Mouse (Mus musculus) myocyte (in vitro differentiated cells): Measurements from ENCODE around the gene Zfp296. TPM values are rescaled to one million over a fixed set of nuclear protein-coding genes. Genes with fewer than 3 reads are reported as not detected.

Experiments used
- H3K27me3 ChIP-seq: one replicate; pipeline ENCODE4 v1.6.1; 2011; ENCODE audit not compliant: control insufficient read depth, insufficient read depth, insufficient read length
- H3K36me3 ChIP-seq: one replicate; pipeline ENCODE4 v1.6.1; 2011; ENCODE audit not compliant: control insufficient read depth, insufficient read depth
- H3K4me2 ChIP-seq: one replicate; pipeline ENCODE4 v1.6.1; 2011; ENCODE audit warnings: low read depth, control low read depth
- H3K4me3 ChIP-seq: one replicate; pipeline ENCODE4 v1.5.1; 2011; ENCODE audit warnings: mild to moderate bottlenecking, control low read depth, moderate library complexity
- H3K79me2 ChIP-seq: one replicate; pipeline ENCODE4 v1.6.1; 2011; ENCODE audit not compliant: control insufficient read depth, insufficient read depth
- H3ac ChIP-seq: one replicate; pipeline ENCODE4 v1.6.1; 2011; ENCODE audit not compliant: control insufficient read depth, insufficient read length
- CEBPB ChIP-seq: IDR thresholded peaks from 2 replicates; pipeline ENCODE4 v1.6.1; 2011; ENCODE audit warnings: mild to moderate bottlenecking, moderate library complexity; ENCODE audit not compliant: poor library complexity, insufficient read depth, severe bottlenecking
- E2F4 ChIP-seq: IDR thresholded peaks from one replicate; pipeline ENCODE4 v1.6.1; 2011; ENCODE audit warnings: mild to moderate bottlenecking, control low read depth, moderate library complexity; ENCODE audit not compliant: insufficient read depth
- MAX ChIP-seq: IDR thresholded peaks from one replicate; pipeline ENCODE4 v1.6.1; 2011; ENCODE audit warnings: low read depth, mild to moderate bottlenecking, control low read depth
- MYOD1 ChIP-seq, 3 experiments: IDR thresholded peaks; one replicate each; pipeline ENCODE4 v1.6.1; 2011; ENCODE audit warnings: control low read depth in 2 of 3, low read depth in 2 of 3, mild to moderate bottlenecking in 2 of 3, moderate library complexity in 1 of 3; ENCODE audit not compliant: insufficient read length in 2 of 3, control insufficient read depth in 1 of 3
- MYOG ChIP-seq, 3 experiments: IDR thresholded peaks; one replicate each; pipeline ENCODE4 v1.6.1; 2011; ENCODE audit warnings: control low read depth in 2 of 3, low read depth in 2 of 3, mild to moderate bottlenecking in 2 of 3; ENCODE audit not compliant: insufficient read length in 2 of 3, control insufficient read depth in 1 of 3, insufficient read depth in 1 of 3
- POLR2A ChIP-seq: IDR thresholded peaks from one replicate; pipeline ENCODE4 v1.6.1; 2011; ENCODE audit warnings: low read depth, mild to moderate bottlenecking, control low read depth, moderate library complexity; ENCODE audit not compliant: insufficient read length
- POLR2AphosphoS2 ChIP-seq: IDR thresholded peaks from one replicate; pipeline ENCODE4 v1.6.1; 2011; ENCODE audit warnings: low read depth, control low read depth; ENCODE audit not compliant: insufficient read length
- REST ChIP-seq: IDR thresholded peaks from one replicate; pipeline ENCODE4 v1.6.1; 2011; ENCODE audit warnings: mild to moderate bottlenecking, control low read depth, moderate library complexity; ENCODE audit not compliant: insufficient read depth, insufficient read length
- SRF ChIP-seq: IDR thresholded peaks from one replicate; pipeline ENCODE4 v1.6.1; 2011; ENCODE audit warnings: low read depth; ENCODE audit not compliant: control insufficient read depth, insufficient read length
- TCF12 ChIP-seq: IDR thresholded peaks from one replicate; pipeline ENCODE4 v1.6.1; 2011; ENCODE audit warnings: mild to moderate bottlenecking, control low read depth; ENCODE audit not compliant: poor library complexity, insufficient read depth, severe bottlenecking
- TCF3 ChIP-seq: IDR thresholded peaks from one replicate; pipeline ENCODE4 v1.6.1; 2011; ENCODE audit warnings: low read depth, control low read depth; ENCODE audit not compliant: insufficient read length
- USF1 ChIP-seq: IDR thresholded peaks from one replicate; pipeline ENCODE4 v1.6.1; 2011; ENCODE audit warnings: low read depth, mild to moderate bottlenecking, control low read depth, moderate library complexity
- polyA plus RNA-seq: library from polyadenylated mRNA; unstranded; fragments of >200 nt; fragmentation: generic; extraction: Trizol; gene quantifications from one replicate; pipeline ENCODE4 v1.2.1, GENCODE M21; 2012; ENCODE audit warnings: missing spikeins

Gene Zfp296
- polyA plus RNA-seq, 1 experiment: 1.5 TPM

DNA sequence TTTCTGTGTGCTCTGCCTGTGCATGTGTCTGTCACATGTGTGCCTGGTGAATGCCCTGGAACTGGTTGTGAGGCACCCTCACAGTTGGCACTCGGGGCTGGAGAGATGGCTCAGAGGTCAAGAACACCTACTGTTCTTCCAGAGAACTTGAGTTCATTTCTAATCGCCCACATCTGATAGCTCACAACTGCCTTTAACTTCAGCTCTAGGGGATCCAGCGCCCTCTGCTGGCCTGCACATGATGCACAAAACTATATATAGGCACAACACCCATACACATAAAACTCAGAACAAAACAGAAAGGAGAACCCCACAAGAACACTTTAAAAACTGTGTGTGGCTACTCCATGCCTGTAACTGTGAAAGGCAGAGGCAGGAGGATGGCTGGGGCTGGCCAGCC, 12.1 kb downstream of the Zfp296 start:
- TF ChIP-seq TCF12: no peak
- no peak for TF ChIP-seq POLR2A
- Histone ChIP-seq H3K4me3 (no peak overlapping the region), H3ac (no peak overlapping the region), H3K36me3 (peaks cover 14% of the 10 kb centered on the region), H3K27me3 (no peaks in the 10 kb centered on the region), H3K4me2 (no peak overlapping the region), H3K79me2 (no peaks in the 10 kb centered on the region)

DNA sequence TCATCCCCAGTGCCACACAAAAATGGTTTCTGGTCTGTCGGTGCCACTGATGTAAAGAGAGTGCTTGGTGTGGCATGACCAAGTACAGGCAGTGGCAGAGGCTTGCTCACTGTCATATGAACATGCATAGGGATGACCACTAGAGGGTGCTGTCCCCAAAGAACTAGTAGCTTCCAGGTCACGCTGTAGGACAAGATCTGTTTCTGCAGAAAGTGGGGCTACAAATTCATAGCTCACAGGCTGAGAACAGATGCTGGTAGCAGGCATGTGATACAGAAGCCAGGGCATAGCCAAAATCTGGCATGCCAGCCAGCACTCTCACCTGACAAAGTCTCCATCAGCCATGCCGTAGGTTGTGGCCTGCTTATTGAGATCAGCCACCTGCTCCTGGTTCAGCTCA, 12.8 kb downstream of the Zfp296 start:
- H3K27me3 ChIP-seq: no peaks in the 10 kb centered on the region
- TF ChIP-seq CEBPB: no peak
- no peak for TF ChIP-seq E2F4
- no peak for TF ChIP-seq MAX
- no peak for TF ChIP-seq TCF3
- TF ChIP-seq POLR2A: no peak
- TF ChIP-seq POLR2AphosphoS2: no peak
- TF ChIP-seq MYOG (IDR thresholded peaks at IDR 0.05; ENCODE audit: control insufficient read depth in 1 of 3, insufficient read depth in 1 of 3, insufficient read length in 2 of 3, low read depth in 2 of 3): no peak
- TF ChIP-seq USF1: no peak
- TF ChIP-seq REST: no peak
- TF ChIP-seq TCF12: no peak
- TF ChIP-seq SRF: no peak
- no peak for TF ChIP-seq MYOD1 (IDR thresholded peaks at IDR 0.05; ENCODE audit: control insufficient read depth in 1 of 3, insufficient read length in 2 of 3, low read depth in 2 of 3)
- no peak overlapping the region for H3ac ChIP-seq
- no peak overlapping the region for H3K4me3 ChIP-seq
- H3K79me2 ChIP-seq: no peaks in the 10 kb centered on the region
- H3K4me2 ChIP-seq: no peak overlapping the region
- H3K36me3 ChIP-seq: peaks cover 14% of the 10 kb centered on the region

DNA sequence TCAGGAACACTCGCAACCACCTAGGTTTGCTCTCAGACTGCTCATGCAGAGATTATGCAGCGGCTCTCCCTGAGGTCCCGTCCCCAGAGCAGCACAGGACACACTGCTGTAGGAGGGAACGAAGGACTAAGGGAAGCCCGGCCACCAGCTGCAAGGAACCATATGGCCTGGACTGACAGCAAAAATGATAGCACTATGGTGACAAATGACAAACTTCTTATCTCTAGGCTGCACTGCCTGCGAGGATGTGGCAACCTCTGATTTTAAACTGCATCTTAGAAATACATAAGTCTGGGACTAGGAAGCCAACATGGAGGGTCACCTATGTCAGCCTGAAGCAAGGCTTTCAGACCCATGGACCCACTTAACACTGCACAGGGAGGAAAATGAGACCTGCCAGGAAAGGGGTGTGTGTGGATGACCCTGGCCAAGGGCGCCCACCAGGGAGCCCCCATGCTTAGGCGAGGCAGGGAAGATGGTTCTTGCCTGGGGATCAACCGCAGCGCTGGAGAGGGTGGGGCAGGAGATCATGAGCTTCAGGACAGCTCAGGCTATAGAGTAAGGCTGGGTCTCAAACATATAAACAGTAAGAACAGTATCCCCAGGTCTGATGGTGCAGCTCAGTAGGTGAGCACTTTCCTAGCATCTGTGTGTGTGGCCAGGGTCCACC, 16.1 kb downstream of the Zfp296 start:
- no peak overlapping the region for H3K4me2 ChIP-seq

DNA sequence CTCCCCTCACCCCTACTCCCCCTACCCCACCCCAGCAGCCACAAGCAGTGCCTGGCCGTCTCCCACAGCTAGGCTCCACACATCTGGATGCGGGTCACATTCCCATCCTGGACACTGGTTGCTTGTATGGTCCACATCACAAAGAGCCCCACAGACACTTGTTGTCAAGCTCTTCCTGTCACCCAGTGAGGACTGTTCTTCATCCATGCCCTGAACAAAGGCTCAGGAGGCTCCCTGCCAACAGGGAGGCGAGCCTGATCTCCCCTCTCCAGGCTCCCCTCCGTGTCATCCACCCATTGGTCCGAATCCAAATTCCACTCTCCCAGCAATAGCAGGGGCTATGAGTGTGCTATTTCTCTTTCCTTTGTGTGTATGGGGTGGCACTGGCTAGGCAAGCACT, 23.5 kb downstream of the Zfp296 start:
- no peak for TF ChIP-seq TCF3
- no peak for TF ChIP-seq POLR2AphosphoS2
- no peak for TF ChIP-seq POLR2A
- no peak for TF ChIP-seq E2F4
- no peak for TF ChIP-seq MAX
- no peak for TF ChIP-seq MYOD1 (IDR thresholded peaks at IDR 0.05; ENCODE audit: control insufficient read depth in 1 of 3, insufficient read length in 2 of 3, low read depth in 2 of 3)
- no peak for TF ChIP-seq MYOG (IDR thresholded peaks at IDR 0.05; ENCODE audit: control insufficient read depth in 1 of 3, insufficient read depth in 1 of 3, insufficient read length in 2 of 3, low read depth in 2 of 3)
- TF ChIP-seq SRF: no peak
- no peak for TF ChIP-seq TCF12
- TF ChIP-seq USF1: no peak
- TF ChIP-seq CEBPB: no peak
- TF ChIP-seq REST: no peak
- H3K79me2 ChIP-seq: peaks cover 43% of the 10 kb centered on the region
- H3K4me2 ChIP-seq: no peak overlapping the region
- no peaks in the 10 kb centered on the region for H3K27me3 ChIP-seq
- peaks cover 4% of the 10 kb centered on the region for H3K36me3 ChIP-seq
- H3K4me3 ChIP-seq: no peak overlapping the region
- H3ac ChIP-seq: no peak overlapping the region

More for the DNA sequence above, 16.1 kb downstream of the Zfp296 start:
- Histone ChIP-seq H3K79me2 (peaks cover 5% of the 10 kb centered on the region), H3K27me3 (no peaks in the 10 kb centered on the region), H3K4me3 (no peak overlapping the region), H3K36me3 (peaks cover 8% of the 10 kb centered on the region), H3ac (no peak overlapping the region)
- no peak for TF ChIP-seq CEBPB
- TF ChIP-seq MAX: no peak
- TF ChIP-seq POLR2A: no peak
- no peak for TF ChIP-seq POLR2AphosphoS2
- TF ChIP-seq E2F4: no peak
- no peak for TF ChIP-seq MYOG (IDR thresholded peaks at IDR 0.05; ENCODE audit: control insufficient read depth in 1 of 3, insufficient read depth in 1 of 3, insufficient read length in 2 of 3, low read depth in 2 of 3)
- no peak for TF ChIP-seq USF1
- no peak for TF ChIP-seq TCF12

DNA sequence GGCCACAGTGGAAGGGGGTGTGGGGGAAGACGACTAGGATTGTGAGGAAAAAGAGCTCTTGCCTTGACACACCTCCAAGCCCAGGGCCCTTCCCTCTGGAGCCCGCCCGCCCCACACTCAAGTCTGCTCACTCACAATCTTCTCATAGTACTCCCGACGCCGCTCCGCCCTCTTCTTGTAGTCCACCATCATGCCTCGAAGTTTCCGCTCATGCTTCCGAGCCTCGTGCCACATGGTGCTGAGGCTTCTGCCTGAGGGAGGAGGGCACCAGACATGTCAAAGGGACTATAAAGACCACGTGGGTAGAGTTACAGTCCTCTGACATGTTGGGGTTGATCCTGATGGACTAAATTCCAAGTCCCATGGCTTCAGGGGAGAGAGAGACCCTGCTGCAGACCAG, 26.0 kb downstream of the Zfp296 start:
- TF ChIP-seq MYOG (IDR thresholded peaks at IDR 0.05; ENCODE audit: control insufficient read depth in 1 of 3, insufficient read depth in 1 of 3, insufficient read length in 2 of 3, low read depth in 2 of 3) (no peak), POLR2A (no peak), E2F4 (no peak), USF1 (no peak), TCF3 (no peak), SRF (no peak), POLR2AphosphoS2 (no peak)
- Histone ChIP-seq H3K79me2 (peaks cover 38% of the 10 kb centered on the region), H3K4me2 (peak overlapping the region; percentile 85), H3K36me3 (peaks cover 4% of the 10 kb centered on the region), H3ac (peak overlapping the region; percentile 72), H3K4me3 (peak overlapping the region; percentile 69), H3K27me3 (no peaks in the 10 kb centered on the region)
